Comparison of ENCODE assay signal across 23 mouse cellular contexts in the genomic region with DNA sequence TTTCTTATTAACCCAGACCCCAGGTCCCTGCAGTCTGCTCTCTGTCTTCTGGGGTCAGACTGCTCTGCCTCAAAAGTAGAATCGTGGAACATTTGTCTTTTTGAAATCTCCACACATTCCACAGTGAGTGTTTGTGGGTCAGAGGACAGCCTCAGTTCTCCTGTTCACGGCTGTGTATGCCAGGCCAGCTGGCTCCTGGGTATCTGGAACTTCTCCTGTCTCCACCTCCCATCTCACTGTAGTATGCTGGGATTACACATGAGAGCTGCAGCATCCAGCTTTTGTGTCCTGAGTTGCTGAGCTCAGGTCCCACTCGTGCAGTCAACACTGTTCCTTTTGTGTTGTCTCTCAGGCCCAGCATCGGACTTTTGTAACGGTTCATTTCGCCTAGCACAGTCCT. TPM values are rescaled to one million over a fixed set of nuclear protein-coding genes. Genes with fewer than 3 reads are reported as not detected.
"Had no signal": no experiment of that assay in that cellular context is flagged by ENCODE, and none has a peak within 500 bp of the region (broad histone marks: within the 10 kb centered on the region; RNA-seq: fewer than 3 reads in every experiment).

No protein-coding gene starts in this region.

- H3K9me3 ChIP-seq: intestine, embryonic 15.5 days; kidney, embryonic 15.5 days; liver, embryonic 13.5 days; lung, embryonic 15.5 days; midbrain, embryonic 12.5 days; midbrain, embryonic 15.5 days; neural tube, embryonic 13.5 days; stomach, embryonic 15.5 days had no signal

- H3K4me1 ChIP-seq: midbrain, embryonic 12.5 days; midbrain, embryonic 15.5 days; stomach, embryonic 15.5 days had no signal

- H3K4me2 ChIP-seq: intestine, embryonic 15.5 days; kidney, embryonic 15.5 days; liver, embryonic 13.5 days; lung, embryonic 15.5 days; midbrain, embryonic 12.5 days; midbrain, embryonic 15.5 days; neural tube, embryonic 13.5 days; stomach, embryonic 15.5 days had no signal

- H3K9ac ChIP-seq: intestine, embryonic 15.5 days; kidney, embryonic 15.5 days; liver, embryonic 13.5 days; lung, embryonic 15.5 days; midbrain, embryonic 12.5 days; midbrain, embryonic 15.5 days; neural tube, embryonic 13.5 days; stomach, embryonic 15.5 days had no signal

- ATAC-seq: intestine, embryonic 15.5 days; midbrain, embryonic 15.5 days had no signal

- H3K27me3 ChIP-seq: intestine, embryonic 15.5 days; kidney, embryonic 15.5 days; liver, embryonic 13.5 days; lung, embryonic 15.5 days; midbrain, embryonic 12.5 days; midbrain, embryonic 15.5 days; neural tube, embryonic 13.5 days; stomach, embryonic 15.5 days had no signal

- DNase-seq: kidney, adult 11 months; kidney, adult 8-10 months; kidney, postnatal 10 days; kidney, postnatal 36 days; layer of hippocampus, postnatal 36 days; liver, embryonic 13.5 days; lung, postnatal 10 days; retina, postnatal 1 day; right cerebral cortex, postnatal 25 days; spleen, adult 18-20 months; thymus, adult 2 months; thymus, postnatal 14 days; thymus, postnatal 4 days had no signal

- H3K27ac ChIP-seq: intestine, embryonic 15.5 days; kidney, embryonic 15.5 days; left cerebral cortex, adult 2 months; liver, embryonic 13.5 days; lung, embryonic 15.5 days; midbrain, embryonic 12.5 days; midbrain, embryonic 15.5 days; neural tube, embryonic 13.5 days; stomach, embryonic 15.5 days had no signal

- H3K4me3 ChIP-seq: intestine, embryonic 15.5 days; kidney, embryonic 15.5 days; left cerebral cortex, adult 2 months; liver, embryonic 13.5 days; lung, embryonic 15.5 days; midbrain, embryonic 12.5 days; midbrain, embryonic 15.5 days; myocyte; neural tube, embryonic 13.5 days; stomach, embryonic 15.5 days had no signal

- H3K36me3 ChIP-seq: intestine, embryonic 15.5 days; kidney, embryonic 15.5 days; lung, embryonic 15.5 days; midbrain, embryonic 15.5 days; stomach, embryonic 15.5 days had no signal

RNA-seq across cellular contexts. Expression of gene Gpr18, which starts 9.3 kb away (rescaled TPM):
- polyA plus RNA-seq: limb, embryonic 14.5 days; liver, embryonic 13.5 days; myocyte had no signal
